Mouse (Mus musculus) bone marrow, adult 2 months (tissue): ENCODE data around the gene Bdkrb1.

ENCODE experiments used
- CTCF ChIP-seq: fragments of 200-500 bp; IDR thresholded peaks from 2 replicates; pipeline ENCODE4 v1.5.1; 2011; ENCODE audit warnings: low read length, control low read depth; ENCODE audit not compliant: control insufficient read depth, insufficient read depth
- POLR2A ChIP-seq: fragments of 200-500 bp; IDR thresholded peaks from 2 replicates; pipeline ENCODE4 v1.6.1; 2011; ENCODE audit warnings: low read depth, mild to moderate bottlenecking, control low read depth, low read length, borderline replicate concordance; ENCODE audit not compliant: control insufficient read depth

- TF ChIP-seq POLR2A (no peak), CTCF (no peak)
These were observed 47.7 kb upstream of the Bdkrb1 start for GRCm38 (mm10) chr12:105555172-105555571.
